Mouse (Mus musculus) lung, postnatal 10 days (tissue): ENCODE measurements around the gene Nos1ap.
A peak's percentile ranks its signal among the peaks of the same experiment; 100 is the strongest.

Source experiments
- DNase-seq: peaks from one replicate; pipeline ENCODE4 v3.0.0; 2021

Gene Nos1ap

DNA sequence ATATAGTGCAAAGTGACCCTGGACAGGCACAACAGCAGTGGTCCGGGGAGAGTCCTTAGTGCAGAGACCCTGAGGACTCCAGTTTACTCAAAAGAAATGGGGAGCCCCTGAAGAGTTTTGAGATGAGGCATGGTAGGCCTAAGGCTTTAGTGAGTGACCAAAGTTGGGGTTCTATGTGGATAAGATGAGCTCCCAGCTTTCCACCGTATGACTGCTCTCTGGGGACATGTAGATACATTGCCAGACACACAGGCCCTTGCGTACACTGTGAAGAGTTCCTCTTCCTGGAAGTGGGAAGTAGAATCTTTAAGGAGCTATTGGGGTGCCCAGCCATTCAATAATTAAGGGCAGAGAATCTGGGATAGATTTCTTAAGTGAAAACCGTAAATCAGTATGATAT, 90.2 kb downstream of the Nos1ap start:
- DNase-seq = no peak

- DNase-seq = no peak
These were observed 91.0 kb downstream of the Nos1ap start for GRCm38 (mm10) chr1:170498645-170499044.

- DNase-seq = no peak
These were observed 93.4 kb downstream of the Nos1ap start for GRCm38 (mm10) chr1:170496221-170496620.

DNA sequence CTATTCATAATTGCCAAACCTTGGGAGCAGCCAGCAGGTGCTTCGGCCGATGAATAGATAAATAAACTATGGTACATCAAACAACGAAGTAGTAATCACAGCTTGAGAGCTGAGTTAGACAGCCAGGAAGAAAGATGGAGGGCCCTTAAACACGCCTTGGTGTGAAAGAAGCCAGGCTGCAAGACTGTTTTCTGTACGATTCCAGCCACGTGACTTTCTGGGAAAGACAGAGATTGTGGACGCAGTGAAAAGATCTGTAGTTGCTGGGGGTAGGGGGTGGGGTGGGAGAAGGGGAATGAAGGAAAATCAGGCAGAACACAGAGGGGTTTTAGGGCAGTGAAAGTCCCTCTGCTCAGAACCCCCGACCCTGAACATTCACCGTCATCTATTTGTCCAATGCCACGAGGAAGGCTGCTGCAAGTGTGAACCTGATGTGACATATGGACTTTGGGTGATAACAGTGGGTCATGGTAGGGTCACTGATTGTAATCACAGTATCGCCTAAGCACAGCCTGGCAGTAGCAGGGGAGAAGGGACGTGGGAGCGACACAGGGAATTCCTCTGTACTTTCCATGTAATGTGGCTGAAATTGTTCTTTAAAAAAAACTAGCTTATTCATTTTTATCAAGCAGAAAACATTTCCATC, 94.0 kb downstream of the Nos1ap start:
- no peak for DNase-seq

DNA sequence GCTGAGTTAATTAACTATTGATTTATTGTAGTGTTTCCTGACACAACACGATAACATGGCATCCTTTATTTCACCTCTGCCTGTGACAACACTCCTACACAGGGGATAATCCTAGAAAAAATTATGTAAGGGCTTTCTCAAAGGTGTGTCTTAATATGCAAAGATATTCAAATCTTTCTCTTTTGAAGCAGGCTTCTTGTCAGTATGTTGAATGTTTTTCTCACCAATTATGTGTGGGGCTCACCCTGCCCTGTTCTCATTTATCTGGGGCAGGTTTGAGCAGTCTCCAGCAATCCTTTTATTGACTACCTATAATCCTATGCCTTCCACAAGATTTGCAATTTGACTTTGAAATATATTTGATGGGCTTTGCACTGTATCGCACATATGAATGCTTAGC, 97.1 kb downstream of the Nos1ap start:
- DNase-seq = no peak

DNA sequence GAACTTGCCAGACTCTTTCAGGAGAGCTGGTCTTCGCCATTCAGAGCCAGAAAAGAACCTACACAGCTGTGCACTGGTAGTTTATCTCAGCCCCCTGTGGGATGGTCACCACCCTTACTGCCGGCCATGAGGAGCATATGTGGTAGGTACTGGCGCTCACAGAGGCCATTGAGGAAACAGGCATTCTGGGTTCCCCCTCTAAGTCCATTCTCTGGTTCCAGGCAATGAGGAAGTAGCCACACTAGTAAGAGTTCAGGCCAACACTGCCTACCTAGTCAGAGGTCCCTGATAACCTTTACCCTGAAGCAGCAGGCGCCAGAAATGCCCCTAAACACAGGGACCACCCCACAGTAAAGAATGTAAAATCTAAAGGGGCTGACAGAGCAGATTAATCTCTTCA, 97.6 kb downstream of the Nos1ap start:
- no peak for DNase-seq

DNA sequence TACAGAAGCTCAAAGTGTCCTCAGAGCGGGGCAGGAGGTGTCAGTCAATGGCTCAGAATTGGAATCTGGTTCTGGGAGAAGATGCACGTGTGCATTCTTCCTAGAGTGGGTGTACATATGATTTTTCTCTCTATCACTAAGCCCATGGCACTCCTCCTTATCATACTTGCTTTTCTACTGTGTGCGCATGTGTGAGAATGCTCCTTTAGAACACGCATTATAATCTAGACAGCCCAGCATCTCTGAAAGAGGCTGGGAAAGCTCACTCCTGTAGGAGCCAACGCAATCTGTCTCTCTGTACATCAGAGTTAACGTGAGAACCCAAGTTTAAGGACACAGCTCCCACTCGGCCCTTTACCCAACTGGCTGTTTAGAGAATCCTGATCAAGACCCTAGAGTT, 99.7 kb downstream of the Nos1ap start:
- DNase-seq = no peak

DNA sequence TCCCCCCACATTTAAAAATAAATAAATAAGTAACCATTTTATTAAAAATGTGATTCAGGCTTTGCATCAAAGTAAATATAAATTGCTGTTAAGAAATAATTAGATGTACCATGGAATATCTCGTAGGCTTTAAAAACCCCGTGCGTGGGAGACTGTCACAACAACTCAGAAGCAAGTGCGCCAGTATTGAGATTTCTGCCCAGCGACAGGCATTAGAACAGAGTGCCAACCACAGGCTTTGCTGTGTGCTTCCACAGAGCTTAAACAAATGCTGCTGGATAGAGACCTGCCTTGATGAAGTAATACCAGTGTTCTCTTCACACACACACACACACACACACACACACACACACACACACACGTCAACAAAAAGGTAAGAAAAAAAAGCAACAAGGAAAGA, 100.2 kb downstream of the Nos1ap start:
- DNase-seq = no peak

- no peak for DNase-seq
These were observed 104.5 kb downstream of the Nos1ap start for GRCm38 (mm10) chr1:170485119-170485518.

DNA sequence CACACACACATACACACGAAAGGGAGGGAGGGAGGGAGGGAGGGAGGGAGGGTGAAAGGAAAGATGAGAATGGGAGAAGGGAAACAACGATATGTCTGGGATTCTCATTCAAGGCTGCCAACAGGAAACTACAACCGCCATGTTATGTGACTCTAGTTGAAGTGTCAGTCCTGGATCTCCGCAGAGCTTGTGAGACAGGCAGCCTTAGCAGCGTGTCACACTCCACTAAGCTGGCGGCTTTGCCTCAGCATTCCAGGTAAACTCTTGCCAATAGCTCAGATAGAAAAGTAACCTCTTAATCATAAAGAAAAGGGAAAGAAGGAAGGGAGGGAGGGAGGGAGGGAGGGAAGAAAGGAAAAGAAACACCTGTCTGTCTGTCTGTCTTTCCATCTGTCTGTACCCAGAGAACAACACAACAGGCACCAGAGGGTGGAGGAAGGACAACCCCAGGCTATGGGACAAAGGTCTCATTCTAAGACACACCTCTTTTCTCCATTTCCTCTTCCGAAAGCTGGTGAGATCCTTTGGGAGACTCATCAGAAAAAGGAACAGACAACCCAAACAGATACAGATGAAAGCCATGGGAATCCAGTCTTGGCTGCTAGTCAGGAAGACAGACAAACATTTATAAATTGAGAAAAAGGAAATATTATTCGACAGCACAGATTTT, 107.3 kb downstream of the Nos1ap start:
- peak; percentile 12 for DNase-seq

DNA sequence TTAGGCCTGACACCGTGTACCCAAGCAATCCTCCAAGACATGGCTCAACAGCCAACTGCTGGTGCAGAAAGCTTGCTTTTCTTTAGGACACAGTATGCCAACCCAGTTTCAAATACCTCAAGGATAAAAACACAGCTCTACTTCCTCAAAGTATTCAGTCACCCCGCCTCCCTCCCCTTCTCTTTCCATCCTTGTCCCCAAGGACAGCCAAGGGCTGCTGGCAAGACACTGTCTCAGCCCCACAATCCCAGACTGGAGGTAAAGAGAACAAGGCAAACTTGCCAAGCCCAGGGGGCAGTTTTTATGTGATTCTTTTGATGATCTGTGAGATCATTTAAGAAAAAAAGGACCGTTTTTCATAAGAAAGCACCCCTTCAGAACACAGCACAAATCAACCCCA, 108.6 kb downstream of the Nos1ap start:
- peak; percentile 31 for DNase-seq

DNA sequence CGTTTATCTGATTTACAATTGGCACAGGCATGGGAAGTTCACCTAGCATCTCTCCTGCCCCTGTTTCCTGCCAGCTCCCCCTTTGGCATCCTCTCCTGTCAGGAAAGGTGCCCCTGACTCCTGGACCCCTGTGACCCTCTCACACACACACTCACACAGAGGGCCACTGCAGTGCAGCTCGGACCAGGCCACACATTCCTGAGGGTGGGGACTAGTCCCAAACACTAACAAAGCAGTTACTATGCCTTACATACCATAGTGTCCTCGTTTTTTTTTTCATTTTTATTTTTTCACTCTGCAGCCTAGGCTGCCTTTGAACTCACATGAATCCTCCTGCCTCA, 110.2 kb downstream of the Nos1ap start:
- DNase-seq = peak; percentile 47

GRCm38 (mm10) chr1:170478791-170479457, 110.7 kb downstream of the Nos1ap start:
- DNase-seq = no peak

DNA sequence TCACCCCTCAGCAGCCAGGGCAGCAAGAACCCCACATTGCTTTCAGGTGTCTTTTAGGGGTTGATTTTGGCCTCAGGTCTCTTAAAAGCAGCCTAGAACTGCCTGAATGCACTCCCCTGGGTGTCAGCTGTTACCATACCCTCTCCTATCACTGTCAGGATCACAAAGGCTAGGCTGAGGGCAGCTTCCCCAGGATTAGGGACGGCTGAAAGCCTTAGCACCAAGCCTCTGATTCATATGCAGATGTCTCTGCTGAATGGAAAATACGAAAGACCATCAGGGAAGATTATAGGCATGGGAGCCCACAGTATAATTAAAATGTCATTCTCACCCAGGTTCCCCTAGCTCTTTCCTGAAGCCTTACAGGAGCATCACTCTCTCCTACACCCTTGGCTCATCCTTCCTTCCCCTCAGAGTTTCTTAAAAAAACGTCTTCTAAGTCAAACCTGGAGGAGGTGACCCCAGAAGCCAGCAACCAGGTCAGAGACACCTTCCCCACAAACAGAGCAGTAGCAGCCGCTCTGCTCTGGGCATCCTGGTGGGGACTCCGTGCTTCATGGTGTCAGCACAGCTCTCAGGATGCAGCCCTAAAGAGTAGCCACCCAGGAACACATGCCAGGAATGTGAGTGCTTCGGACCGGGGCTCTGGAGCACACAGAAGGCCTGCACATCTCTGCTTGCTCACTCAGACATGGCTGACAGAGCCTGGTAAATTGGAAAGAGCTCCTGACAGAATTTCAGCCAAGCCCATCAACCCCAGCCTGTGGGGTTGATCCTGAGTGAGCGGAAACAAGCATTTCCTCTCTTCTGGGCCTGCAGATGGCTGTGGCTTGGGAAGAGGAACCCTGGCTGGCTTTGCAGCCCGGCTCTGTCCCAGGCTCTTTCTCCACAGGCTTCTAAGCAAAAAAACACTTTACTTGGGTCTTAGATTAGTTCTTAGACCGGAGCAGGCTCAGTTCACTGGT, 111.7 kb downstream of the Nos1ap start:
- peak; percentile 44 for DNase-seq

DNA sequence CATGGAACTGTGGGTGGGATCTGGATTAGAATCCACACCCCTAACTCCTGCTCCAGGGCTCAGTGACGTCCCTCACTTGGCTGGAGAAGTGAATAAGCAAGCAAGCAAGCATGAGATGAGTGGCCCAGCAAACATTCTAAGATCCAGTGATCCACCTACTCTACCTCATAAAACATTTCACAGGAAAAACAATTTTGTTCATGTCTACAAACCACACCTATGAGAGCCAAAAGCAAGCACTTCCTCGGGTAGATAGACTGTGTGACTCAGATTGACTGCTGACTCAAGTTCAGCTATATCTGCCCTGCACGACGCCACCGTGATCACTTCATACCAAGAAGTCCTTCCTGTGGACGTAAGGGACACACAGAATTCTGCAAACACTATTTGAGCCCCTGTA, 116.2 kb downstream of the Nos1ap start:
- no peak for DNase-seq

- DNase-seq = peak; percentile 29
These were observed 116.8 kb downstream of the Nos1ap start for GRCm38 (mm10) chr1:170472861-170473260.

DNA sequence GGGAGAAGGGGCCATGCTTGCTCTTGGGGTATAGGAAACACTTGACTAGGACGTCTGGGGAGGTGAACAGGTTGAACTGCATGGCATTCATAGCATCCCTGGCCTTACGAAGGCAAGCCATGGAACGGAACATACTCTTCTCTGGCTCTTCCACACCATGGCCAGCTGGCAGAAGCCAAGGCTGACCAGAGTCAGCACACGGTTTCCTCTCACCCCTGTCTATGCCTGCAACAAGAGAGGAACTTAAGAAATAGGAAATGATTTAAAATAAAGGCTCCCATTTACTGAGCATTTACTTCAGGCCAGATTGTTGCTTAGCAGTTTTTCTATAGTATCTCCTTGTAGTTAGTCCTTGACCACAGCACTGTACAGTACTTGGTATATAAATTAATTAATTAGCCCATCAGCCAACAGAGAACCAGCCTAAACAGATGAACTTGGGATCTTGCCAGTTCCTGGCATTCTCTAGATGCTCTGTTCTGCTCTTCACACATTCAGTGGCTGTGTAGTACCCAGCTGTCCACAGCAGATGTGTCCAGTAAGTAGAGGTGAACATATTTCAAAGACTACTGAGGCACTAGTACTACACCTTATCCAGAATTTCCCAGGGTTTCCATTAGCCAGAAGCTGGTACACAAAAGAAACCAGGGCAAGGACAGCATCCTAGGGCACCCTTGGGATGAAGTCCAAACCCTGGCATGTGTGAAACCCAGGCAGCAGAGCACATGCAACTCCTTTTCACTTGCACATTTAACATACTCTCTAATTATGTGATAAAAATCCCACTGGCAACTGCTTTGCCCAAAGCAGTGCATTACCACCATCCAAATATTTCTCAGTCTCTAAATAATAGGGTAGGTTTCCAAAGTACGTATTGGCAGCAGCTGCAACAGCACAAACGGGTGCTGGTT, 123.3 kb downstream of the Nos1ap start:
- DNase-seq = no peak

GRCm38 (mm10) chr1:170462140-170462539, 127.5 kb downstream of the Nos1ap start:
- no peak for DNase-seq

GRCm38 (mm10) chr1:170459896-170460602, 129.6 kb downstream of the Nos1ap start:
- no peak for DNase-seq

GRCm38 (mm10) chr1:170457673-170458072, 132.0 kb downstream of the Nos1ap start:
- DNase-seq = no peak

DNA sequence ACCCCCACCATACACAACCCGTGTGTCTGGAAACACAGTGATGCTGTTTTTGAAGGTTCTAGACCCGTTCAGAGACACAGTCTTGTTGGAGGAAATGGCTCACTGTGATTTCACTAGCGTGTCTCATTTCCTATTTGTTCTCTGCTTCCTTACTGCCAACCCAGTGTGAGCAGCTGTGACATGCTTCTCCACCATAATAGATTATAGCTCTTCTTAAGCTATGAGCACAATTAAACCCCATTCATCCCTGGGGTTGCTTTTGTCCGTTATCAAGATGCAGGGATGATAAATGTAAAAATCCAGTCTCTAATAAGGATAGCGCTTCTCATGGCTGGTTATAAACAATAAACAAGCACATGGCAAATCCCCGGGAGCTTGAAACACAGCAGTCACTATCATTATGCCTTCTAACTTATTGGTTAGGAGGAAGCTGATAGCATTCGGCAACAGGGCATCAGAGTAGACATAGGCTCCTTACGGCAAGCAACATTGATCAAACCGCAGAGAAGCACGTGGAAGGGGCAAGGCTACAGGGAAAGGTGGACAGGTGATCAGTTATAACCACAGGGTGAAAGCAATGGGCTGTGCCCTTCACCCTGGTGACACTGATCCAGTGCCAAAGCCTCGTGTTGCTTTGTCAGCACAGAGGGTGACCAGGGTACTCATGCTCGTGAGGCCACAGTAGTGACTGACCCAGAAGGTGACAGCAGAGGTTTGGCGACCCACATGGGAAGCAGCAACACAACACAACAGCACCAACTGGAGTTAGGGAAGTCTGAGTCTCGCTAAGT, 133.6 kb downstream of the Nos1ap start:
- no peak for DNase-seq
